Comparison of ENCODE assay signal across 8 mouse cellular contexts in the genomic region with DNA sequence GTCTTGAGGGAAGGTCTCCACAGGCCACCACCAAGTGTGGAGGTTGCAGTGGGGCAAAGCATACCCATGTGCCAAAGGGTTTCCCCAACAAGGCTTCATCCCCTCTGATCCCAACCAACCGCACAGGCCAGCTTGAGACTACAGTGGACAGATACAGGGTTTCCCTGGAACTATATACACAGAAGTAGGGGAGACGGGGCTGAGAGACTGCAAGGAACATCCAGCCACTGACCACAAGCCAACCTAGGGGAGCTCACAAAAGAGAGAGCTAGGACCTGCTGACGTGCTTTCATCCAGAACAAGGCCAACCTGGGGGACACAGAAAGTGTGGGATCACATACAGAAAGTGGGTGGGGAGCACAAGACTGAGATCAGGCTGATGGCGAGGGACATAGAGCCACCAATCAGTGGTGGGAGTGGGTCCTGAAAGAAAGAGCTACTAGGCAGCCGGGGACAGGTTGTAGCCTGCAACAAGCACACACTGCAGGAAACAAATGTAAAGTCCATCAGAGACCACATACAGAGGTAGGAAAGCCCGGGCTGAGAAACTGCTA. TPM values are rescaled to one million over a fixed set of nuclear protein-coding genes. Genes with fewer than 3 reads are reported as not detected.
A peak's percentile ranks its signal among the peaks of the same experiment; 100 is the strongest.
DNase-seq lines count a peak whose midpoint lies in the region; ATAC-seq and TF ChIP-seq lines count a peak whose summit lies in the region.

No protein-coding gene starts in this region.

- H3K36me3 ChIP-seq in heart, adult 2 months (ENCODE audit: control insufficient read depth, insufficient read depth, low read length): peaks cover 27% of the 10 kb centered on the region
- H3K36me3 ChIP-seq in C2C12 (ENCODE audit: control insufficient read depth, insufficient read depth): peaks cover 15% of the 10 kb centered on the region
- H3K36me3 ChIP-seq in forebrain, embryonic 11.5 days (ENCODE audit: control insufficient read depth, insufficient read depth, low read length): peaks cover 4% of the 10 kb centered on the region; the same call in 1 of the 2 replicates
- H3K36me3 ChIP-seq in liver, embryonic 12.5 days: peaks cover 43% of the 10 kb centered on the region

- intact Hi-C loops in heart, adult 2 months (cut with DNase I): loop anchor here (2.0 kb wide), 1 partner anchor 16 kb away; no protein-coding TSS in a partner anchor
- intact Hi-C loops in heart, postnatal 10 days (cut with DNase I): loop anchor here (2.0 kb wide), 1 partner anchor 16 kb away; no protein-coding TSS in a partner anchor

- no peak for TF ChIP-seq CTCF in heart, adult 2 months (IDR thresholded peaks at IDR 0.05)
- TF ChIP-seq CTCF in C2C12 (IDR thresholded peaks at IDR 0.05; ENCODE audit: control insufficient read depth, insufficient read depth, insufficient read length): no peak

- peak overlapping the region; percentile 94 for H3ac ChIP-seq in C2C12 (ENCODE audit: control insufficient read depth, insufficient read length, low read depth)

- no peaks in the 10 kb centered on the region for H3K27me3 ChIP-seq in heart, adult 2 months (ENCODE audit: control insufficient read depth, insufficient read depth, low read length)
- no peaks in the 10 kb centered on the region for H3K27me3 ChIP-seq in C2C12 (ENCODE audit: control insufficient read depth, insufficient read depth, insufficient read length)
- no peaks in the 10 kb centered on the region for H3K27me3 ChIP-seq in forebrain, embryonic 11.5 days (ENCODE audit: control insufficient read depth, insufficient read depth, low read length)
- no peaks in the 10 kb centered on the region for H3K27me3 ChIP-seq in liver, embryonic 12.5 days (replicated peaks)

- peak overlapping the region; percentile 97 for H3K4me3 ChIP-seq in heart, adult 2 months
- peak overlapping the region; percentile 66 for H3K4me3 ChIP-seq in C2C12 (ENCODE audit: insufficient read depth, poor library complexity, severe bottlenecking)
- peak overlapping the region; percentile 98 for H3K4me3 ChIP-seq in forebrain, embryonic 11.5 days (ENCODE audit: low read depth, low read length)
- peak overlapping the region; percentile 91 for H3K4me3 ChIP-seq in liver, embryonic 12.5 days

- H3K9ac ChIP-seq in heart, adult 2 months (ENCODE audit: low read depth, low read length): peak overlapping the region; percentile 99
- H3K9ac ChIP-seq in forebrain, embryonic 11.5 days (ENCODE audit: low read length): peak overlapping the region; percentile 98
- H3K9ac ChIP-seq in liver, embryonic 12.5 days: peak overlapping the region; percentile 98

- no peak for ATAC-seq in forebrain, embryonic 11.5 days (replicated peaks; ENCODE audit: low FRiP score)
- ATAC-seq in liver, embryonic 12.5 days: no peak

- H3K4me1 ChIP-seq in heart, adult 2 months (ENCODE audit: control insufficient read depth, insufficient read depth, low read length): peaks cover 60% of the 10 kb centered on the region
- peaks cover 33% of the 10 kb centered on the region for H3K4me1 ChIP-seq in forebrain, embryonic 11.5 days (replicated peaks; ENCODE audit: control insufficient read depth, insufficient read depth, low read length)
- H3K4me1 ChIP-seq in liver, embryonic 12.5 days: peaks cover 83% of the 10 kb centered on the region

- H3K79me2 ChIP-seq in heart, adult 2 months (replicated peaks; ENCODE audit: control insufficient read depth, insufficient read depth, low read length): peaks cover 6% of the 10 kb centered on the region
- H3K79me2 ChIP-seq in C2C12 (ENCODE audit: control insufficient read depth, insufficient read depth): peaks cover 51% of the 10 kb centered on the region

- DNase-seq in heart, adult 2 months: peak in 1 of 2 experiments; percentile 42
- DNase-seq in heart, postnatal 10 days: no peak
- no peak for DNase-seq in forebrain, embryonic 11.5 days (ENCODE audit: low spot score)
- no peak for DNase-seq in embryo, embryonic 11 days
- no peak for DNase-seq in layer of hippocampus, adult 9-11 months
- DNase-seq in urinary bladder, adult 18-20 months (ENCODE audit: low spot score in 2 of 2): no peak

- TF ChIP-seq EP300 in heart, adult 2 months (IDR thresholded peaks at IDR 0.05; ENCODE audit: insufficient read depth, low read depth, low read length): no peak

- 1% methylated on average over 6 of the region's 6 CpGs for WGBS in heart, adult 2 months
- 24% methylated on average over 6 of the region's 6 CpGs for WGBS in forebrain, embryonic 11.5 days
- WGBS in liver, embryonic 12.5 days (ENCODE audit: insufficient replicate concordance): 14% methylated on average over 6 of the region's 6 CpGs

- peak overlapping the region; percentile 97 for H3K27ac ChIP-seq in heart, adult 2 months
- H3K27ac ChIP-seq in forebrain, embryonic 11.5 days (ENCODE audit: low read depth, low read length): no peak overlapping the region
- H3K27ac ChIP-seq in liver, embryonic 12.5 days: peak overlapping the region; percentile 100

- TF ChIP-seq POLR2A in heart, adult 2 months (IDR thresholded peaks at IDR 0.05; ENCODE audit: insufficient read depth, low read depth, low read length): no peak

- H3K4me2 ChIP-seq in forebrain, embryonic 11.5 days (ENCODE audit: low read depth, low read length, severe bottlenecking): peak overlapping the region; percentile 93
- H3K4me2 ChIP-seq in liver, embryonic 12.5 days: peak overlapping the region; percentile 92

- no peaks in the 10 kb centered on the region for H3K9me3 ChIP-seq in forebrain, embryonic 11.5 days (ENCODE audit: control insufficient read depth, low read length)
- H3K9me3 ChIP-seq in liver, embryonic 12.5 days (replicated peaks): no peaks in the 10 kb centered on the region

- peaks cover 30% of the 10 kb centered on the region for H3K79me3 ChIP-seq in C2C12 (ENCODE audit: low read depth)

TF ChIP-seq in C2C12, 6 proteins besides CTCF, POLR2A, EP300 and RAD21:
- no peak for TF ChIP-seq MAX (IDR thresholded peaks at IDR 0.05)
- no peak for TF ChIP-seq CEBPB (IDR thresholded peaks at IDR 0.05; ENCODE audit: low read depth)
- no peak for TF ChIP-seq MYOD1 (IDR thresholded peaks at IDR 0.05; ENCODE audit: control insufficient read depth, insufficient read length, low read depth)
- TF ChIP-seq MYOG (IDR thresholded peaks at IDR 0.05; ENCODE audit: control insufficient read depth, extremely low read depth, insufficient read length): no peak
- TF ChIP-seq USF1 (IDR thresholded peaks at IDR 0.05; ENCODE audit: low read depth): no peak
- TF ChIP-seq FOSL1 (IDR thresholded peaks at IDR 0.05; ENCODE audit: insufficient read depth, low read length, poor library complexity, severe bottlenecking): no peak

RNA-seq across cellular contexts. Expression of a gene that starts 3.0 kb away (rescaled TPM):
- 100 to 1,000 TPM; 176 to 229 TPM for total RNA-seq in heart, adult 2 months (2021)
- 199 and 208 TPM in 2 replicates for polyA plus RNA-seq in heart, adult 2 months (2012; rRNA removed)
- 100 to 1,000 TPM; 143 to 159 TPM for total RNA-seq in heart, postnatal 10 days (2021)
- polyA plus RNA-seq in C2C12 (2012; fragmentation: generic; extraction: Trizol): 61.4 TPM
- polyA plus RNA-seq in forebrain, embryonic 11.5 days (2014; fragmentation: Nextera tagmentation; extraction: Ambion mirVana): 85.1 and 87.0 TPM in 2 replicates
- polyA plus RNA-seq in liver, embryonic 12.5 days (2016; fragmentation: Nextera tagmentation; extraction: Ambion mirVana): 124 and 125 TPM in 2 replicates

RNA-seq across cellular contexts. Expression of a gene that starts 18.1 kb away (rescaled TPM):
- total RNA-seq in heart, adult 2 months (2021): 10 to 100 TPM; 43.7 to 44.2 TPM
- 57.3 and 60.1 TPM in 2 replicates for polyA plus RNA-seq in heart, adult 2 months (2012; rRNA removed)
- total RNA-seq in heart, postnatal 10 days (2021): 10 to 100 TPM; 42.2 to 46.4 TPM
- polyA plus RNA-seq in C2C12 (2012; fragmentation: generic; extraction: Trizol): 53.8 TPM
- polyA plus RNA-seq in forebrain, embryonic 11.5 days (2014; fragmentation: Nextera tagmentation; extraction: Ambion mirVana): 78.3 and 97.3 TPM in 2 replicates
- polyA plus RNA-seq in liver, embryonic 12.5 days (2016; fragmentation: Nextera tagmentation; extraction: Ambion mirVana): 26.0 and 27.3 TPM in 2 replicates

RNA-seq across cellular contexts. Expression of a gene that starts 26.8 kb away (rescaled TPM):
- total RNA-seq in heart, adult 2 months (2021): 1 to 10 TPM; 7.4 to 7.6 TPM
- polyA plus RNA-seq in heart, adult 2 months (2012; rRNA removed): 11.7 and 13.6 TPM in 2 replicates
- total RNA-seq in heart, postnatal 10 days (2021): 10 to 100 TPM; 10.1 to 11.3 TPM
- polyA plus RNA-seq in C2C12 (2012; fragmentation: generic; extraction: Trizol): 34.2 TPM
- 57.9 and 61.1 TPM in 2 replicates for polyA plus RNA-seq in forebrain, embryonic 11.5 days (2014; fragmentation: Nextera tagmentation; extraction: Ambion mirVana)
- polyA plus RNA-seq in liver, embryonic 12.5 days (2016; fragmentation: Nextera tagmentation; extraction: Ambion mirVana): 43.9 and 45.3 TPM in 2 replicates

RNA-seq across cellular contexts. Expression of a gene that starts 27.1 kb away (rescaled TPM):
- 1 to 10 TPM; 3.4 to 3.8 TPM for total RNA-seq in heart, adult 2 months (2021)
- polyA plus RNA-seq in heart, adult 2 months (2012; rRNA removed): 13.3 and 15.6 TPM in 2 replicates
- total RNA-seq in heart, postnatal 10 days (2021): 1 to 10 TPM; 2.9 to 4.1 TPM
- 0.43 TPM for polyA plus RNA-seq in C2C12 (2012; fragmentation: generic; extraction: Trizol)
- 4.8 and 7.2 TPM in 2 replicates for polyA plus RNA-seq in forebrain, embryonic 11.5 days (2014; fragmentation: Nextera tagmentation; extraction: Ambion mirVana)
- polyA plus RNA-seq in liver, embryonic 12.5 days (2016; fragmentation: Nextera tagmentation; extraction: Ambion mirVana): 10.1 and 10.6 TPM in 2 replicates

RNA-seq across cellular contexts. Expression of a gene that starts 52.3 kb away (rescaled TPM):
- total RNA-seq in heart, adult 2 months (2021): 100 to 1,000 TPM; 117 to 130 TPM
- 125 and 130 TPM in 2 replicates for polyA plus RNA-seq in heart, adult 2 months (2012; rRNA removed)
- total RNA-seq in heart, postnatal 10 days (2021): 100 to 1,000 TPM; 137 to 141 TPM
- 165 TPM for polyA plus RNA-seq in C2C12 (2012; fragmentation: generic; extraction: Trizol)
- polyA plus RNA-seq in forebrain, embryonic 11.5 days (2014; fragmentation: Nextera tagmentation; extraction: Ambion mirVana): 134 TPM in 2 replicates
- 106 TPM in 2 replicates for polyA plus RNA-seq in liver, embryonic 12.5 days (2016; fragmentation: Nextera tagmentation; extraction: Ambion mirVana)
